Mouse (Mus musculus) retina, postnatal 1 day (tissue): ENCODE measurements at regions not wholly inside any gene's neighbourhood (a gene's known extent, or its start where the extent isn't known, plus 50 kb on each side); places are given as distances from the start of the nearest gene placed in this dataset.

Experiments used
- DNase-seq: peaks from one replicate; pipeline ENCODE4 v3.0.0-alpha.2; 2012

- no peak for DNase-seq
Measured at GRCm38 (mm10) chr8:33997676-33998075, 113.9 kb downstream of the Gm10131 start.

DNA sequence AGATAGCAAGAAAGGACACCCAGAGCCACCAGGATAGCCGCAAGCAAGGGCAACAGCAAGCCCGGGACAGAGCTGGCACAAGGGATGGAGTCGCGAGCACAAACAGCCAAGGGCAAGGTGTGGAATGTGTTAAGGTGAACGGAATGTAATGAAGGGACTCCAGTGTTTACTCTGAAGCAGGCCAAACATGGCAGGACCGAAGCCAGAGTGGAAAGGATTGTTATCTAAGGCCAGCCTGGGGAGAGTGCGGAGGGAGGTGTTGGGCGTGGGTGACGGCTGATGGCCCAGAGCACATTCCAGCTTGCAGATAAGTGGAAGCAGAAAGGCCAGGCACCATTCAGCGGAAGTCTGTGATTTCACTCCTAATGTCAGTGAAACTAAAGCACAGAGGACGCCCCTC lies 118.6 kb downstream of the Gm10131 start:
- no peak for DNase-seq

- DNase-seq, result no peak
Measured at GRCm38 (mm10) chr8:33991917-33992875, 119.3 kb downstream of the Gm10131 start.

- DNase-seq, result peak; percentile 10
Measured at GRCm38 (mm10) chr8:33991165-33991916, 120.2 kb downstream of the Gm10131 start.

DNA sequence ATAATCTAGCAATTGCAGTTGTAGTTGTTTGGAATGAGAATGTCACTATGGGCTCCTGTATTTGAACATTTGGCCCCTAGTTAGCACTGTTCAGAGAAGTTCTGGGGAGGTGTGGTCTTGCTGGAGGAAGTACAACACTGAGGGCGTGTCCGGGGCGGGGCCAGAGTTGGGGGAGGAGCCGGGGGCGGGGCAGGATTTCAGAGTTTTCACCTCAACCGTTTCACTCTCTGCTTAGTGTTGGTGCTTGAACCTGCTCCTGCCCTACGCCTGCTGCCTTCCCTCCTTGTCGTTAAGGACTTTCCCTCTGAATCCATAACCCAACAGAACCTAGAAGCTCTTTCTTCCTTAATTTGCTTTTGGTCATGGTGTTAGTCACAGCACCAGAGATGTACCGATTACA lies 121.5 kb downstream of the Gm10131 start:
- no peak for DNase-seq

DNA sequence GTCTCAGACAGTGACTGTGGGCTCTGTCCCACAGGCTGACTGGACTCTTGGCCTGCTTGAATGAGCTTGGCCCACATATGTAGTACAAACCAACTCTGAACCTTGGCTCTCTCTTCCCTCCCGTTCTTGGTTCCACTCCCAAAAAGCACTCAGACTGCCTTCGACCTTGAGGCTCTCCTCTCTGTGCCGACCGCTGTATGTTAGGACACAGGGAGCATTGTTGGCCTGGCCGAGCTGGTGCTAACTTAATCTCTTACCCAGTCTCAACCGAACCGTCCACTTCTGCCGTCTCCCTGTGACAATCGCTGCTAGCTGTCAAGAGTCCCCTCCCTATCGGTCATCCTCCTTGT lies 123.8 kb downstream of the Gm10131 start:
- no peak for DNase-seq

DNA sequence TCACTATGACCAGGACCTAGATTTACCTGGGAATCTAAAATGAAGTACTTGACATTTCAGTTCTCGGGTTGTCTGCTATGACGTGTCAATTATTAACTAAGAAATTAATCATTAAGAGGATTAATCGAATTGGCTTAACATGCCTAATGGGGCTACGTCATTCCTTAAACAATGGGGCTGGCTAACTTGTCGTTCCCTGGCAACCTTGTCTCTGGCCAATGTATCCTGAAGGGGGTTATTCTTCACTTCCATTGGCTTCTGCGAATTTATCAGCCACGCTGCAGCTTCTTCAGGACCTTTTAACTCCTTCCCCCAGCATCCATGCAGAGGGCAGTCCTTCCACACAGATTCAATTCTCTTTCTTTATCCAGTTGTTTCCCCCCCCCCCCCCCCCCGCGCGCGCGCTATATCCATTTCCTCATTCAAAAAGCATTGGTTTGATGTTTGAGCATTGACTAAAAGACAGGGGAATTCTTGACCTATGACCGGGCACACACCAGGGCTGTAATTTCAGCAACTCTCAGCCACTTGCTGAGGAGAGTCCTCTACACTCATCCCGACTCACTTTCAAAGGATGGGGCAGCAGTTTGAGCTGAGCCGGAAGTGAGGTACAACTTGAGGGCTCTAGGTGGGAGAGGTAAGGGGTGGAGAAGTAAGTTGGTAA lies 124.3 kb downstream of the Gm10131 start:
- no peak for DNase-seq

GRCm38 (mm10) chr8:33986657-33987056 lies 124.9 kb downstream of the Gm10131 start:
- DNase-seq, result no peak

- DNase-seq, result no peak
Measured at GRCm38 (mm10) chr8:33985430-33985977, 126.0 kb downstream of the Gm10131 start.

- peak; percentile 40 for DNase-seq
Measured at GRCm38 (mm10) chr8:33981629-33982028, 129.9 kb downstream of the Gm10131 start.

- no peak for DNase-seq
Measured at GRCm38 (mm10) chr8:33980999-33981398, 130.5 kb downstream of the Gm10131 start.
